ENCODE assay signal across 8 mouse cellular contexts in the genomic region with DNA sequence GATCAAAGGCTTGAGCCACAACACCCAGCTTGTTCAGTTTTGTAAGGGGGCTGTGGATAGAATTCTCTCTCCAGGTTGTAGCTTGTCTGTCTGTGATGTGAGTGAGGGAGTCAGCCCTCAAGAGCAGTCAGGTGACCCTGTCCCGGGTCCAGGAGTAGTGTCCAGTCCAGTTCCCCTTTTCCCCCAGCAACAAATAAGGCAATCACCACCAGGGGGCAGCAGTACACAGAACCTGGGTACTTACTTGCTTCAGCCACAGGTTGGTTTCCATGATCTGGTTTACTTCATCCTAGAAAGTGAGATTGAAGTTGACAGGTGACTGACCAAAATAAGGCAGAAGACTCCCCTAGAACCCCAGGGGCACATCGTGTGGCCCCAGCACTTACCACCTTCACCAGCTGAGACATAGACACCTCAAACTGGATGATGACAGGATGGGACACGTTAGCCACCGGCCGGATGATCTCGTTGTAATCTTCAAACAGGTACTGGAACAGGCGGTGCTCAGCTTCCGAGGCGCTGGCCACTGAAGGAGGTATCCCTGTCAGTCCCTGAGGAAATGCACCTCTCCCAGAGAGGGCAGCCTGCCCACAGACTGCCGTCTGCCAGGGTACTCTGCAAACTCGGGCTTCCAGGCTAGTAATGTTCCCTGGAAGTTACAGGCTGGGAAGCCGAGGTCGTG. TPM values are rescaled to one million over a fixed set of nuclear protein-coding genes. Genes with fewer than 3 reads are reported as not detected.
DNase-seq lines count a peak whose midpoint lies in the region; ATAC-seq and TF ChIP-seq lines count a peak whose summit lies in the region.

No protein-coding gene starts in this region.

- ATAC-seq in midbrain, embryonic 14.5 days (ENCODE audit: low FRiP score, low TSS enrichment), result no peak
- no peak for ATAC-seq in midbrain, embryonic 16.5 days
- peak; percentile 37; the same call in 1 of the 2 replicates for ATAC-seq in limb, embryonic 14.5 days (ENCODE audit: low FRiP score, low read depth)

- H3K9me3 ChIP-seq in midbrain, embryonic 14.5 days (ENCODE audit: control insufficient read depth, low read length), result no peaks in the 10 kb centered on the region
- H3K9me3 ChIP-seq in midbrain, embryonic 16.5 days (replicated peaks; ENCODE audit: control insufficient read depth, low read length, poor library complexity, severe bottlenecking), result no peaks in the 10 kb centered on the region
- no peaks in the 10 kb centered on the region for H3K9me3 ChIP-seq in limb, embryonic 14.5 days (ENCODE audit: control insufficient read depth, low read length)

- H3K4me2 ChIP-seq in midbrain, embryonic 14.5 days (ENCODE audit: low read length), result no peak overlapping the region
- H3K4me2 ChIP-seq in midbrain, embryonic 16.5 days (ENCODE audit: low read length), result no peak overlapping the region
- H3K4me2 ChIP-seq in limb, embryonic 14.5 days (replicated peaks; ENCODE audit: low read depth, low read length, severe bottlenecking), result no peak overlapping the region

- peaks cover 26% of the 10 kb centered on the region for H3K27me3 ChIP-seq in midbrain, embryonic 14.5 days (ENCODE audit: control insufficient read depth, insufficient read depth, low read length)
- 0 out of 2 replicates have a peak, but pooled peaks cover 5% of the 10 kb centered on the region for H3K27me3 ChIP-seq in midbrain, embryonic 16.5 days (ENCODE audit: control insufficient read depth, insufficient read depth, low read depth, low read length)
- H3K27me3 ChIP-seq in limb, embryonic 14.5 days (ENCODE audit: control insufficient read depth, insufficient read depth, low read length), result peaks cover 35% of the 10 kb centered on the region

- no peak overlapping the region for H3K9ac ChIP-seq in midbrain, embryonic 14.5 days (replicated peaks; ENCODE audit: low read length)
- no peak overlapping the region for H3K9ac ChIP-seq in midbrain, embryonic 16.5 days (ENCODE audit: low read depth, low read length)
- H3K9ac ChIP-seq in limb, embryonic 14.5 days (ENCODE audit: low read depth, low read length, severe bottlenecking), result no peak overlapping the region

- no peak overlapping the region for H3K27ac ChIP-seq in midbrain, embryonic 14.5 days (replicated peaks; ENCODE audit: low read depth, low read length)
- H3K27ac ChIP-seq in midbrain, embryonic 16.5 days (ENCODE audit: low read length), result no peak overlapping the region
- H3K27ac ChIP-seq in limb, embryonic 14.5 days (replicated peaks; ENCODE audit: low read depth, low read length), result no peak overlapping the region

- WGBS in midbrain, embryonic 14.5 days, result 43% methylated on average over 13 of the region's 13 CpGs
- WGBS in midbrain, embryonic 16.5 days, result 39% methylated on average over 13 of the region's 13 CpGs
- WGBS in limb, embryonic 14.5 days, result 36% methylated on average over 13 of the region's 13 CpGs

- H3K36me3 ChIP-seq in midbrain, embryonic 14.5 days (ENCODE audit: control insufficient read depth, insufficient read depth, low read length), result 0 out of 2 replicates have a peak, but pooled peaks cover 2% of the 10 kb centered on the region
- no peaks in the 10 kb centered on the region for H3K36me3 ChIP-seq in midbrain, embryonic 16.5 days (ENCODE audit: control insufficient read depth, insufficient read depth, low read length)
- H3K36me3 ChIP-seq in limb, embryonic 14.5 days (ENCODE audit: control insufficient read depth, insufficient read depth, low read length), result no peaks in the 10 kb centered on the region

- H3K4me1 ChIP-seq in midbrain, embryonic 14.5 days (ENCODE audit: control insufficient read depth, insufficient read depth, low read length), result 0 out of 2 replicates have a peak, but pooled peaks cover 14% of the 10 kb centered on the region
- peaks cover 3% of the 10 kb centered on the region; the same call in 1 of the 2 replicates for H3K4me1 ChIP-seq in midbrain, embryonic 16.5 days (ENCODE audit: control insufficient read depth, insufficient read depth, low read length)
- peaks cover 7% of the 10 kb centered on the region; the same call in 1 of the 2 replicates for H3K4me1 ChIP-seq in limb, embryonic 14.5 days (ENCODE audit: control insufficient read depth, insufficient read depth, low read length)

- no peak for TF ChIP-seq POLR2A in limb, embryonic 14.5 days (IDR thresholded peaks at IDR 0.05; ENCODE audit: borderline replicate concordance, extremely low read depth, insufficient read depth, insufficient read length)

- no peak overlapping the region for H3K4me3 ChIP-seq in midbrain, embryonic 14.5 days (replicated peaks; ENCODE audit: low read depth, low read length)
- H3K4me3 ChIP-seq in midbrain, embryonic 16.5 days (ENCODE audit: low read depth, low read length), result no peak overlapping the region
- H3K4me3 ChIP-seq in limb, embryonic 14.5 days (replicated peaks; ENCODE audit: low read length), result no peak overlapping the region

- DNase-seq in midbrain, embryonic 14.5 days, result peak; percentile 91
- DNase-seq in cerebellum, adult 11-12 months, result peak; percentile 65
- DNase-seq in frontal cortex, postnatal 25 days (ENCODE audit: low spot score in 2 of 2), result peak; percentile 63 to 72
- DNase-seq in kidney, adult 8-10 months, result peak; percentile 43 to 84
- peak; percentile 79 for DNase-seq in limb, embryonic 14.5 days (ENCODE audit: low spot score)
- peak; percentile 95 for DNase-seq in retina, embryonic 14.5 days (ENCODE audit: low spot score)
- DNase-seq in thymus, postnatal 4 days, result peak; percentile 87

RNA-seq across cellular contexts. Expression of a gene that starts 2.3 kb away (rescaled TPM):
- polyA plus RNA-seq in midbrain, embryonic 14.5 days (2014; fragmentation: Nextera tagmentation; extraction: Ambion mirVana), result 15.4 and 17.7 TPM in 2 replicates
- polyA plus RNA-seq in midbrain, embryonic 16.5 days (2015; fragmentation: Nextera tagmentation; extraction: Ambion mirVana), result 18.3 and 20.9 TPM in 2 replicates
- polyA plus RNA-seq in limb, embryonic 14.5 days (2012; rRNA removed), result 0.05 and 0.18 TPM in 2 replicates
- 0.14 and 0.18 TPM in 2 replicates for polyA plus RNA-seq in limb, embryonic 14.5 days (2014; fragmentation: Nextera tagmentation; extraction: Ambion mirVana)

RNA-seq across cellular contexts. Expression of a gene that starts 24.5 kb away (rescaled TPM):
- polyA plus RNA-seq in midbrain, embryonic 14.5 days (2014; fragmentation: Nextera tagmentation; extraction: Ambion mirVana), result 1.5 and 1.9 TPM in 2 replicates
- polyA plus RNA-seq in midbrain, embryonic 16.5 days (2015; fragmentation: Nextera tagmentation; extraction: Ambion mirVana), result 2.4 and 2.6 TPM in 2 replicates
- polyA plus RNA-seq in limb, embryonic 14.5 days (2012; rRNA removed), result 0.57 and 0.85 TPM in 2 replicates
- polyA plus RNA-seq in limb, embryonic 14.5 days (2014; fragmentation: Nextera tagmentation; extraction: Ambion mirVana), result 0.18 and 0.39 TPM in 2 replicates

RNA-seq across cellular contexts. Expression of a gene that starts 43.4 kb away (rescaled TPM):
- polyA plus RNA-seq in midbrain, embryonic 14.5 days (2014; fragmentation: Nextera tagmentation; extraction: Ambion mirVana), result 5.2 and 8.0 TPM in 2 replicates
- polyA plus RNA-seq in midbrain, embryonic 16.5 days (2015; fragmentation: Nextera tagmentation; extraction: Ambion mirVana), result 1.9 and 2.7 TPM in 2 replicates
- 1.5 and 2.1 TPM in 2 replicates for polyA plus RNA-seq in limb, embryonic 14.5 days (2012; rRNA removed)
- 1.4 and 2.6 TPM in 2 replicates for polyA plus RNA-seq in limb, embryonic 14.5 days (2014; fragmentation: Nextera tagmentation; extraction: Ambion mirVana)

Comparison
In these comparisons a context has a peak if more than half of its experiments do, and no peak if none do; other contexts are left out.
1. RNA of a gene that starts 2.3 kb away (polyA plus RNA-seq): 18.3 to 20.9 TPM in midbrain, embryonic 16.5 days and 15.4 to 17.7 TPM in midbrain, embryonic 14.5 days; 0.05 to 0.18 TPM in limb, embryonic 14.5 days; every median in the first group is over 10 times any median in the second.
2. Peak in every context shown above with its lines, with median percentiles within 50 percentile points of each other: DNase-seq.